Mouse (Mus musculus) forebrain, embryonic 13.5 days (tissue): ENCODE data around the gene S100g. TPM values are rescaled to one million over a fixed set of nuclear protein-coding genes. Genes with fewer than 3 reads are reported as not detected.

Experiments used
- ATAC-seq: fragments of 200-750 bp; cut with Nextera tagmentation; 2 replicates; pipeline ENCODE4 v1.8.0; 2017
- H3K27ac ChIP-seq: fragments of 300-500 bp; sonication (generic); 2 replicates; pipeline ENCODE4 v1.5.1; 2015; ENCODE audit warnings: inconsistent platforms, mild to moderate bottlenecking, moderate library complexity
- H3K27me3 ChIP-seq: fragments of 300-500 bp; sonication (generic); 2 replicates; pipeline ENCODE4 v1.6.1; 2015; ENCODE audit warnings: mild to moderate bottlenecking, inconsistent platforms
- H3K36me3 ChIP-seq: fragments of 300-500 bp; sonication (generic); 2 replicates; pipeline ENCODE4 v1.6.1; 2015; ENCODE audit warnings: mild to moderate bottlenecking, inconsistent platforms; ENCODE audit not compliant: poor library complexity, severe bottlenecking
- H3K4me1 ChIP-seq: fragments of 300-500 bp; sonication (generic); 2 replicates; pipeline ENCODE4 v1.6.1; 2015; ENCODE audit warnings: inconsistent platforms
- H3K4me2 ChIP-seq: fragments of 300-500 bp; sonication (generic); 2 replicates; pipeline ENCODE4 v1.6.1; 2015; ENCODE audit warnings: inconsistent platforms, mild to moderate bottlenecking, moderate library complexity
- H3K4me3 ChIP-seq: fragments of 300-500 bp; sonication (generic); 2 replicates; pipeline ENCODE4 v1.5.1; 2015; ENCODE audit warnings: mild to moderate bottlenecking, inconsistent platforms
- H3K9ac ChIP-seq: fragments of 300-500 bp; sonication (generic); 2 replicates; pipeline ENCODE4 v1.6.1; 2015; ENCODE audit warnings: mild to moderate bottlenecking, inconsistent platforms
- H3K9me3 ChIP-seq: fragments of 300-500 bp; sonication (generic); replicated peaks from 2 replicates; pipeline ENCODE4 v1.6.1; 2016; ENCODE audit warnings: inconsistent platforms
- WGBS: fragments of 180-500 bp; shearing (Covaris S2); methylation state at CpG from one replicate; pipeline ENCODE4 v1.1.7; 2015; 5-methylcytosine and 5-hydroxymethylcytosine counted together
- polyA plus RNA-seq: library from polyadenylated mRNA; unstranded; fragments of >200 nt; fragmentation: Nextera tagmentation; extraction: Ambion mirVana; gene quantifications from 2 replicates; pipeline ENCODE4 v1.2.1, GENCODE M21; 2015

Gene S100g
- polyA plus RNA-seq, 1 experiment from 2014 or later, result not detected

DNA sequence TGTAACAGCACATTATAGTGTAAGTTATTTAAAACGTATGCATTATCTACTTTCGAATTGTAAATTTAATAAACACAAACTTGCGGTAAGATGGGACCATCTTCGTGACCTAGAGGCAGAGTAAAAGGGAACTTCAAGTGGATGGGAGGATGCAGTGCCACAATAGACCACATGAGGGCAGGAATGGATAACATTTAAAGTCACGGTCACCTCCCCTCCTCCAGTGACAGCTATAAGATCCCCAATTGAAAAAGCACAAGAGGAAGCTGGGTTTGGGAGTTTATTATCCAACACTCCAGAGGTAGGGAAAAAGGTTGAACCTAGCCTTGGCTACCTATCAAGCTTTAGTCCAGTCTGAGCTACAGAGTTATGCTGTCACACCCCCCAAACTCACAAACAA lies 48.7 kb downstream of the S100g start:
- H3K27me3 ChIP-seq, result no peaks in the 10 kb centered on the region
- ATAC-seq, result peak; percentile 72
- H3K4me1 ChIP-seq, result no peaks in the 10 kb centered on the region
- 31% methylated on average over 5 of the region's 5 CpGs for WGBS
- H3K4me2 ChIP-seq, result no peak overlapping the region
- H3K27ac ChIP-seq, result no peak overlapping the region
- peaks cover 19% of the 10 kb centered on the region for H3K36me3 ChIP-seq
- H3K9ac ChIP-seq, result no peak overlapping the region
- H3K4me3 ChIP-seq, result no peak overlapping the region
- H3K9me3 ChIP-seq, result no peaks in the 10 kb centered on the region

DNA sequence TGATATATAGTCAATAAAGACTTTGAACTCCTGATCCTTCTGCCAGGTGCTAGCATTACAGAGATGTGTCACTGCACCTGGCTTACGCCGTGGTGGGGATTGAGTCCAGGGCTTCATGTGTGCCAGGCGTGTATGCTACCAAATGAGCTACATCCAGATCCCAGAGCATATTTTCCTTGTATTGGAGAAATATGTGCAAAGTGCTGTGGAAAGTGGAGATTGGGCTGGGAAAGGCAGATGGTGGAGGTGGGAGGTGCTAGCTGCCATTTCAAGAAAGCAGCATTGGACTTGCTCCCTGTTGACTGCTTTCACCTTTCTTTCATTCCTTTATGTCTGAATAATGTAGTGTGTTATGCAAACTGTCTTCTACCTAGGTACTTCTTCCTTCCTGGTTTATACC lies 50.7 kb downstream of the S100g start:
- H3K27me3 ChIP-seq, result no peaks in the 10 kb centered on the region
- H3K4me2 ChIP-seq, result no peak overlapping the region
- no peaks in the 10 kb centered on the region for H3K4me1 ChIP-seq
- no peak overlapping the region for H3K4me3 ChIP-seq
- 93% methylated on average over 3 of the region's 3 CpGs for WGBS
- peaks cover 27% of the 10 kb centered on the region for H3K36me3 ChIP-seq
- H3K9ac ChIP-seq, result no peak overlapping the region
- no peak overlapping the region for H3K27ac ChIP-seq
- ATAC-seq, result no peak
- H3K9me3 ChIP-seq, result no peaks in the 10 kb centered on the region

Other genes starting within 250 kb of the S100g start
- gene Rbbp7, start 204.2 kb downstream of the S100g start, polyA plus RNA-seq, result 266 and 278 TPM in 2 replicates
- 14.9 and 15.8 TPM in 2 replicates for gene Txlng, start 135.1 kb downstream of the S100g start, polyA plus RNA-seq
- gene Syap1, start 76.2 kb downstream of the S100g start, polyA plus RNA-seq, result 23.7 TPM in 2 replicates
- 90.7 and 96.0 TPM in 2 replicates for gene Ctps2, start 63.4 kb downstream of the S100g start, polyA plus RNA-seq